Mouse (Mus musculus): ENCODE measurements around the gene Gm5926. TPM values are rescaled to one million over a fixed set of nuclear protein-coding genes. Genes with fewer than 3 reads are reported as not detected.
"Not testable (repeated sequence)": the region's sequence is repeated elsewhere in the genome, so short reads cannot be mapped to it uniquely, and the experiment has no call there.

Gm5926 gene
- polyA plus RNA-seq (2016; fragmentation: Nextera tagmentation; extraction: Ambion mirVana): not detected in 2 replicates

GRCm38 (mm10) chrX:32650416-32650815, at the start of gene Gm5926:
Gene Gm5926 (plus strand): TSS chrX:32650716.
- H3K4me3 ChIP-seq; H3K27ac ChIP-seq; H3K4me1 ChIP-seq (replicated peaks); H3K9me3 ChIP-seq; DNase-seq (ENCODE audit: low spot score); H3K36me3 ChIP-seq; H3K27me3 ChIP-seq (ENCODE audit: insufficient read depth, poor library complexity, severe bottlenecking): not testable (repeated sequence)
- WGBS: no CpG with 5 or more reads among the region's 1 CpGs

GRCm38 (mm10) chrX:32601008-32601407, 49.5 kb upstream of the Gm5926 start:
- WGBS: 92% methylated on average over 1 of the region's 2 CpGs
- not testable (repeated sequence) for DNase-seq (ENCODE audit: low spot score); H3K27ac ChIP-seq; H3K36me3 ChIP-seq; H3K4me3 ChIP-seq; H3K4me1 ChIP-seq (replicated peaks); H3K27me3 ChIP-seq (ENCODE audit: insufficient read depth, poor library complexity, severe bottlenecking)
- peaks cover 29% of the 10 kb centered on the region for H3K9me3 ChIP-seq

GRCm38 (mm10) chrX:32601425-32601824, 49.1 kb upstream of the Gm5926 start:
- DNase-seq (ENCODE audit: low spot score); H3K27ac ChIP-seq; H3K4me1 ChIP-seq (replicated peaks); H3K4me3 ChIP-seq; H3K27me3 ChIP-seq (ENCODE audit: insufficient read depth, poor library complexity, severe bottlenecking); H3K36me3 ChIP-seq: not testable (repeated sequence)
- 85% methylated on average over 3 of the region's 3 CpGs for WGBS
- H3K9me3 ChIP-seq: peaks cover 29% of the 10 kb centered on the region

Other genes starting within 250 kb of the Gm5926 start
- not detected in 2 replicates for gene Btbd35f1, start 90.7 kb upstream of the Gm5926 start, polyA plus RNA-seq (2016; fragmentation: Nextera tagmentation; extraction: Ambion mirVana)
- not detected in 2 replicates for gene Btbd35f21, start 75.4 kb downstream of the Gm5926 start, polyA plus RNA-seq (2016; fragmentation: Nextera tagmentation; extraction: Ambion mirVana)
- gene Btbd35f30, start 243.9 kb downstream of the Gm5926 start, polyA plus RNA-seq (2016; fragmentation: Nextera tagmentation; extraction: Ambion mirVana): not detected in 2 replicates